Mouse (Mus musculus) MEL (cell line): ENCODE measurements around the gene Glt28d2. TPM values are rescaled to one million over a fixed set of nuclear protein-coding genes. Genes with fewer than 3 reads are reported as not detected.

Experiments used
- DNase-seq: peaks from one replicate; pipeline ENCODE4 v3.0.0; 2011; ENCODE audit warnings: low read depth, low spot score
- H3K27ac ChIP-seq: 2 replicates; pipeline ENCODE4 v1.5.1; 2012; ENCODE audit warnings: low read depth, mild to moderate bottlenecking, control low read depth, low read length, moderate library complexity; ENCODE audit not compliant: control insufficient read depth
- H3K27me3 ChIP-seq, 2 experiments: fragments of 150-350 bp in 1 of 2; sonication (generic) in 1 of 2; 2 replicates each; pipeline ENCODE4 v1.6.1; 2012; ENCODE audit warnings: low read length in 2 of 2, mild to moderate bottlenecking in 2 of 2, improper control_type of control experiment in 1 of 2, moderate library complexity in 1 of 2; ENCODE audit not compliant: insufficient read depth in 2 of 2, control insufficient read depth in 1 of 2
- H3K36me3 ChIP-seq, 2 experiments: 2 replicates each; pipeline ENCODE4 v1.6.1; 2012 to 2014; ENCODE audit warnings: low read length in 2 of 2, improper control_type of control experiment in 1 of 2, inconsistent platforms in 1 of 2, mild to moderate bottlenecking in 1 of 2; ENCODE audit not compliant: insufficient read depth in 2 of 2, control insufficient read depth in 1 of 2
- H3K4me1 ChIP-seq, 2 experiments: fragments of 150-350 bp in 1 of 2; sonication (generic) in 1 of 2; 2 replicates each; pipeline ENCODE4 v1.6.1; 2012; ENCODE audit warnings: low read length in 2 of 2, improper control_type of control experiment in 1 of 2, mild to moderate bottlenecking in 1 of 2; ENCODE audit not compliant: insufficient read depth in 2 of 2, control insufficient read depth in 1 of 2
- H3K4me3 ChIP-seq, 2 experiments: fragments of 150-350 bp in 1 of 2; sonication (generic) in 1 of 2; 2 replicates each; pipeline ENCODE4 v1.5.1; 2012; ENCODE audit warnings: low read depth in 2 of 2, low read length in 2 of 2, mild to moderate bottlenecking in 2 of 2, moderate library complexity in 2 of 2, control low read depth in 1 of 2, improper control_type of control experiment in 1 of 2; ENCODE audit not compliant: control insufficient read depth in 1 of 2, insufficient read depth in 1 of 2
- H3K79me2 ChIP-seq: 2 replicates; pipeline ENCODE4 v1.6.1; 2012; ENCODE audit warnings: mild to moderate bottlenecking, low read length, moderate library complexity; ENCODE audit not compliant: control insufficient read depth, poor library complexity, insufficient read depth
- H3K9ac ChIP-seq: 2 replicates; pipeline ENCODE4 v1.6.1; 2012; ENCODE audit warnings: low read depth, mild to moderate bottlenecking, control low read depth, low read length, moderate library complexity; ENCODE audit not compliant: control insufficient read depth, poor library complexity, severe bottlenecking
- H3K9me3 ChIP-seq: fragments of 150-350 bp; sonication (generic); replicated peaks from 2 replicates; pipeline ENCODE4 v1.6.1; 2012; ENCODE audit warnings: mild to moderate bottlenecking, low read length, improper control_type of control experiment, moderate library complexity; ENCODE audit not compliant: insufficient read depth
- CHD2 ChIP-seq: IDR thresholded peaks from 2 replicates; pipeline ENCODE4 v1.6.1; 2011; ENCODE audit warnings: low read length, improper control_type of control experiment
- ETS1 ChIP-seq: IDR thresholded peaks from 2 replicates; pipeline ENCODE4 v1.6.1; 2012; ENCODE audit warnings: low read depth, mild to moderate bottlenecking, inconsistent platforms, low read length, improper control_type of control experiment, moderate library complexity
- GABPA ChIP-seq: IDR thresholded peaks from 2 replicates; pipeline ENCODE4 v1.6.1; 2012; ENCODE audit warnings: low read depth, mild to moderate bottlenecking, inconsistent platforms, low read length, improper control_type of control experiment, moderate library complexity
- KAT2A ChIP-seq: conservative IDR thresholded peaks from 2 replicates; pipeline ENCODE4 v1.6.1; 2012; ENCODE audit warnings: low read depth, low read length, improper control_type of control experiment, inconsistent platforms
- MAFK ChIP-seq: IDR thresholded peaks from 2 replicates; pipeline ENCODE4 v1.6.1; 2011; ENCODE audit warnings: low read depth, mild to moderate bottlenecking, low read length, improper control_type of control experiment, borderline replicate concordance
- MAX ChIP-seq: IDR thresholded peaks from 2 replicates; pipeline ENCODE4 v1.6.1; 2011; ENCODE audit warnings: low read length, improper control_type of control experiment
- MAZ ChIP-seq: IDR thresholded peaks from 2 replicates; pipeline ENCODE4 v1.6.1; 2012; ENCODE audit warnings: low read depth, mild to moderate bottlenecking, inconsistent platforms, low read length, improper control_type of control experiment
- NELFE ChIP-seq: IDR thresholded peaks from 2 replicates; pipeline ENCODE4 v1.6.1; 2011; ENCODE audit warnings: low read depth, low read length, improper control_type of control experiment
- NRF1 ChIP-seq: IDR thresholded peaks from 2 replicates; pipeline ENCODE4 v1.6.1; 2014; ENCODE audit warnings: low read depth, mild to moderate bottlenecking, inconsistent platforms, low read length, improper control_type of control experiment, moderate library complexity; ENCODE audit not compliant: poor library complexity, insufficient read depth, severe bottlenecking
- POLR2A ChIP-seq, 2 experiments: IDR thresholded peaks; 2 replicates each; pipeline ENCODE4 v1.6.1; 2011 to 2012; ENCODE audit warnings: low read length in 2 of 2, mild to moderate bottlenecking in 2 of 2, control low read depth in 1 of 2, improper control_type of control experiment in 1 of 2, low read depth in 1 of 2, moderate library complexity in 1 of 2; ENCODE audit not compliant: control insufficient read depth in 1 of 2, insufficient read depth in 1 of 2, poor library complexity in 1 of 2
- RAD21 ChIP-seq: IDR thresholded peaks from 2 replicates; pipeline ENCODE4 v1.6.1; 2011; ENCODE audit warnings: mild to moderate bottlenecking, low read depth, low read length, improper control_type of control experiment
- SMC3 ChIP-seq: IDR thresholded peaks from 2 replicates; pipeline ENCODE4 v1.6.1; 2011; ENCODE audit warnings: low read depth, low read length, improper control_type of control experiment
- USF2 ChIP-seq, 2 experiments: IDR thresholded peaks; 2 replicates each; pipeline ENCODE4 v1.6.1; 2011 to 2012; ENCODE audit warnings: improper control_type of control experiment in 2 of 2, low read length in 2 of 2, borderline replicate concordance in 1 of 2, inconsistent platforms in 1 of 2, low read depth in 1 of 2, mild to moderate bottlenecking in 1 of 2; ENCODE audit not compliant: insufficient read depth in 1 of 2
- polyA plus RNA-seq, 2 experiments: library from polyadenylated mRNA; stranded (reverse) in 1 of 2; unstranded in 1 of 2; fragments of >175 nt in 1 of 2; fragments of >200 nt in 1 of 2; gene quantifications; 2 replicates each; pipeline versions ENCODE4 v1.2.1 to v1.2.4; 2012; ENCODE audit warnings: low replicate concordance in 2 of 2, low read depth in 1 of 2; ENCODE audit not compliant: insufficient read length in 2 of 2, insufficient read depth in 1 of 2, missing spikeins in 1 of 2
- total RNA-seq: library from RNA; depleted of rRNA; stranded (reverse); fragments of 300-350 nt; gene quantifications from 2 replicates; pipeline ENCODE4 v1.2.3, GENCODE M21; 2012; rRNA removed

Glt28d2 gene
- total RNA-seq (not detected in 2 replicates), polyA plus RNA-seq (not detected)

DNA sequence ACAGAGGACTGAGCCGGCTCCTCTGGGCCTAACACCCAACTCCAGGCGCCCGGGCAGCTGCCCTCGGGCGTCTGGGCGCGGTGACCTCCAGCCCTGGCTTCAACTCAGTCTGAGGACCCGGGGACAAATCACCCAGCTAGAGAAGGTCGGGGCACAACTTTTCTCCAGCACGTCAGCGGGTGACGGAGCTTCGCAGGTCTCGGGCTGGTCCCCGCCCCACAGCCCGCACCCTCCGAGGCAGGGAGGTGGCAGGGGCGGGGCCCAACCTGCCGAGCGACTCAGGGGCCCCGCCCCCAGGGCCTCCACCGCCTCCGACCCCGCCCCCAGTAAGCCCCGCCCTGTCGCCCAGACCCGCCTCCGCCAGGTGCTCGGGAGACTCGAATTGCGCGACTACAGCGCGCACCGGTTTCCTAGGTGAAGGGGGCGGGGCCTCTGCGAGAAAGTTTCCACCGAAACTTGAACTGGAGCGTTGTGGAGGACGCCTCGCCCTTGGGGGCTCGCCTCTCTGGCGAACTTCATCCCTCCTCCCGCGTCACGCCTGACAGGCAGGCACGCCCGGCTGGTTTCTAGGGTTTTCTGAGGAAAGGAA, at the start of gene Glt28d2, which contains the start of gene Gm37240:
Gene Glt28d2, minus strand, starts transcription at position 278 of the 589 bp plus-strand sequence.
Gene Gm37240, minus strand, starts transcription at position 280 of the 589 bp plus-strand sequence.
- H3K79me2 ChIP-seq, result no peaks in the 10 kb centered on the region
- no peak for TF ChIP-seq MAFK
- TF ChIP-seq SMC3, result no peak
- TF ChIP-seq CHD2, result no peak
- DNase-seq, result peak; percentile 61

DNA sequence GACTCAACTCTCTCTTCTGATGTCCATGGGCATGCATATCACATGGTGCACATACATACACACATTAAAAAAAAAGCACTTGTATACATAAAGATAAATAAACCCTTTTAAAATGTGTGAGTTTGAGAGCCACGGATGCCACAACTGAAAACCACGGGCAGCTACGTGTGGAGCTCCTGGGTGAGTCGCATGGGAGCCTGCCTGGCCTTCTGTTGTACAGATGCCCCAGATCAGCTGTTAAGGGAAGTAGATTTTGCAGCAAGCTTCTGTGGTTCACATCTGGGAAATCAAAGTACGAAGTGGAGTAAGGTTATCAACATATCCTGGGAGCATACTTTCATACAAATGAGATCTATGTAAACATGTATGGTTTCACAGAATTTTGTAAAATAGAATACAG, 46.3 kb upstream of the Glt28d2 start:
- no peaks in the 10 kb centered on the region for H3K36me3 ChIP-seq
- no peak overlapping the region for H3K9ac ChIP-seq
- no peaks in the 10 kb centered on the region for H3K4me1 ChIP-seq
- H3K4me3 ChIP-seq, result no peak overlapping the region
- H3K79me2 ChIP-seq, result no peaks in the 10 kb centered on the region
- DNase-seq, result no peak
- H3K27ac ChIP-seq, result no peak overlapping the region
- H3K27me3 ChIP-seq, result no peaks in the 10 kb centered on the region
- no peak for TF ChIP-seq NRF1
- no peak for TF ChIP-seq NELFE
- TF ChIP-seq POLR2A (IDR thresholded peaks at IDR 0.05; ENCODE audit: control insufficient read depth in 1 of 2, insufficient read depth in 1 of 2, low read depth in 1 of 2, low read length in 2 of 2, poor library complexity in 1 of 2), result no peak
- no peak for TF ChIP-seq USF2 (IDR thresholded peaks at IDR 0.05; ENCODE audit: borderline replicate concordance in 1 of 2, insufficient read depth in 1 of 2, low read depth in 1 of 2, low read length in 2 of 2)
- no peak for TF ChIP-seq MAZ
- no peak for TF ChIP-seq ETS1
- no peak for TF ChIP-seq RAD21
- TF ChIP-seq KAT2A, result no peak
- TF ChIP-seq MAX, result no peak
- H3K9me3 ChIP-seq, result no peaks in the 10 kb centered on the region

More for the DNA sequence above, at the start of gene Glt28d2, which contains the start of gene Gm37240:
- Histone ChIP-seq H3K4me3 (peak within 1 kb of the TSS; percentile 33 to 43; a peak in 3 of 4 replicates), H3K9me3 (no peaks in the 10 kb centered on the region), H3K27ac (no peak within 1 kb of the TSS), H3K4me1 (no peaks in the 10 kb centered on the region), H3K27me3 (no peaks in the 10 kb centered on the region), H3K9ac (no peak within 1 kb of the TSS), H3K36me3 (no peaks in the 10 kb centered on the region)

DNA sequence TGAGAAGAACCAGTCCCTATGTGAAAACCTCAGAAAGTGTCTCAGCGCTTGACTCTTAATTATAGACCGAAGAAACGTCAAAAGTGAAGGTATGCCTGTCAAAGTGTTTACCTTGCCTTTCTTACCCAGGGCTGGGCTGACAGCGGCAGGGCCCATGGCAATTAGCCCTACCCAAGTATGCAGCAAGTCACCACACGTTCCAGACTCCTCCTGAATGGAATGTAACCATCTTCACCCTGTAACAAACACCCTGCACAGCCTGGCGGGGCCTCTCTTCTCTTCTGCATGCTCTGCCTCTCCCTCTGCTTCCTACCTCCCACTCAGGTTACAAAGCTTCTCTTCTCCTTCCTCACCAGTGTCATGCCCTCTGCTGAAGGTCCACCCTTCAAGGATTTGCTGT, 44.5 kb upstream of the Glt28d2 start:
- Histone ChIP-seq H3K9me3 (no peaks in the 10 kb centered on the region), H3K4me1 (no peaks in the 10 kb centered on the region), H3K27ac (no peak overlapping the region), H3K4me3 (no peak overlapping the region), H3K27me3 (no peaks in the 10 kb centered on the region), H3K9ac (no peak overlapping the region), H3K36me3 (no peaks in the 10 kb centered on the region), H3K79me2 (no peaks in the 10 kb centered on the region)
- no peak for TF ChIP-seq GABPA
- TF ChIP-seq MAX, result no peak
- no peak for DNase-seq
